Mouse (Mus musculus): ENCODE data around the gene Timm13.
A peak's percentile ranks its signal among the peaks of the same experiment; 100 is the strongest.

GRCm38 (mm10) chr10:80935698-80936097, 34.9 kb upstream of the Timm13 start:
- peak; percentile 6; the same call in 1 of the 2 replicates for TF ChIP-seq CTCF (IDR thresholded peaks at IDR 0.05; ENCODE audit: low read depth, low read length)
- no peak for TF ChIP-seq POLR2A (IDR thresholded peaks at IDR 0.05; ENCODE audit: borderline replicate concordance, low read depth, low read length)
